Mouse (Mus musculus): Measurements from ENCODE around the gene Mapk1ip1l. TPM values are rescaled to one million over a fixed set of nuclear protein-coding genes. Genes with fewer than 3 reads are reported as not detected.

Mapk1ip1l gene
- total RNA-seq (2017) = 48.9 to 87.0 TPM (median 54.2 TPM) in 3 replicates

GRCm38 (mm10) chr14:47297785-47298407 is at the start of gene Mapk1ip1l:
Mapk1ip1l (plus strand) TSS chr14:47298266.
- peak; percentile 95 for ATAC-seq (replicated peaks; ENCODE audit: insufficient number of reproducible peaks, low FRiP score, low TSS enrichment, poor library complexity, severe bottlenecking)

GRCm38 (mm10) chr14:47249839-47250238 is 48.2 kb upstream of the Mapk1ip1l start:
- ATAC-seq (replicated peaks; ENCODE audit: insufficient number of reproducible peaks, low FRiP score, low TSS enrichment, poor library complexity, severe bottlenecking) = no peak

GRCm38 (mm10) chr14:47264866-47265265 is 33.2 kb upstream of the Mapk1ip1l start:
- ATAC-seq (replicated peaks; ENCODE audit: insufficient number of reproducible peaks, low FRiP score, low TSS enrichment, poor library complexity, severe bottlenecking) = no peak

GRCm38 (mm10) chr14:47265829-47266228 is 32.2 kb upstream of the Mapk1ip1l start:
- no peak for ATAC-seq (replicated peaks; ENCODE audit: insufficient number of reproducible peaks, low FRiP score, low TSS enrichment, poor library complexity, severe bottlenecking)

- ATAC-seq (replicated peaks; ENCODE audit: insufficient number of reproducible peaks, low FRiP score, low TSS enrichment, poor library complexity, severe bottlenecking) = no peak
These were observed 29.0 kb upstream of the Mapk1ip1l start for GRCm38 (mm10) chr14:47269056-47269455.

GRCm38 (mm10) chr14:47269706-47270105 is 28.4 kb upstream of the Mapk1ip1l start:
- ATAC-seq (replicated peaks; ENCODE audit: insufficient number of reproducible peaks, low FRiP score, low TSS enrichment, poor library complexity, severe bottlenecking) = no peak

GRCm38 (mm10) chr14:47273751-47274150 is 24.3 kb upstream of the Mapk1ip1l start:
- no peak for ATAC-seq (replicated peaks; ENCODE audit: insufficient number of reproducible peaks, low FRiP score, low TSS enrichment, poor library complexity, severe bottlenecking)

- ATAC-seq (replicated peaks; ENCODE audit: insufficient number of reproducible peaks, low FRiP score, low TSS enrichment, poor library complexity, severe bottlenecking) = no peak
These were observed 22.6 kb upstream of the Mapk1ip1l start for GRCm38 (mm10) chr14:47275417-47275816.

- ATAC-seq (replicated peaks; ENCODE audit: insufficient number of reproducible peaks, low FRiP score, low TSS enrichment, poor library complexity, severe bottlenecking) = peak; percentile 72
These were observed 21.9 kb upstream of the Mapk1ip1l start for GRCm38 (mm10) chr14:47276036-47276603.

- peak; percentile 73 for ATAC-seq (replicated peaks; ENCODE audit: insufficient number of reproducible peaks, low FRiP score, low TSS enrichment, poor library complexity, severe bottlenecking)
These were observed 21.3 kb upstream of the Mapk1ip1l start, which contains the start of the genes Wdhd1 and Socs4 for GRCm38 (mm10) chr14:47276637-47277393. Wdhd1 (minus strand) TSS chr14:47276857. Socs4 (plus strand) TSS chr14:47276931.

GRCm38 (mm10) chr14:47279058-47279457 is 19.0 kb upstream of the Mapk1ip1l start:
- ATAC-seq (replicated peaks; ENCODE audit: insufficient number of reproducible peaks, low FRiP score, low TSS enrichment, poor library complexity, severe bottlenecking) = no peak

- no peak for ATAC-seq (replicated peaks; ENCODE audit: insufficient number of reproducible peaks, low FRiP score, low TSS enrichment, poor library complexity, severe bottlenecking)
These were observed 16.5 kb upstream of the Mapk1ip1l start for GRCm38 (mm10) chr14:47281535-47281934.

GRCm38 (mm10) chr14:47283568-47283967 is 14.5 kb upstream of the Mapk1ip1l start:
- no peak for ATAC-seq (replicated peaks; ENCODE audit: insufficient number of reproducible peaks, low FRiP score, low TSS enrichment, poor library complexity, severe bottlenecking)

GRCm38 (mm10) chr14:47285271-47285670 is 12.8 kb upstream of the Mapk1ip1l start:
- peak; percentile 71 for ATAC-seq (replicated peaks; ENCODE audit: insufficient number of reproducible peaks, low FRiP score, low TSS enrichment, poor library complexity, severe bottlenecking)

GRCm38 (mm10) chr14:47286215-47286614 is 11.9 kb upstream of the Mapk1ip1l start:
- no peak for ATAC-seq (replicated peaks; ENCODE audit: insufficient number of reproducible peaks, low FRiP score, low TSS enrichment, poor library complexity, severe bottlenecking)

- ATAC-seq (replicated peaks; ENCODE audit: insufficient number of reproducible peaks, low FRiP score, low TSS enrichment, poor library complexity, severe bottlenecking) = no peak
These were observed 11.0 kb upstream of the Mapk1ip1l start for GRCm38 (mm10) chr14:47287021-47287420.

GRCm38 (mm10) chr14:47291772-47292171 is 6.3 kb upstream of the Mapk1ip1l start:
- ATAC-seq (replicated peaks; ENCODE audit: insufficient number of reproducible peaks, low FRiP score, low TSS enrichment, poor library complexity, severe bottlenecking) = no peak

GRCm38 (mm10) chr14:47294136-47294535 is 3.9 kb upstream of the Mapk1ip1l start:
- no peak for ATAC-seq (replicated peaks; ENCODE audit: insufficient number of reproducible peaks, low FRiP score, low TSS enrichment, poor library complexity, severe bottlenecking)

GRCm38 (mm10) chr14:47296232-47296631 is 1.8 kb upstream of the Mapk1ip1l start:
- no peak for ATAC-seq (replicated peaks; ENCODE audit: insufficient number of reproducible peaks, low FRiP score, low TSS enrichment, poor library complexity, severe bottlenecking)

- no peak for ATAC-seq (replicated peaks; ENCODE audit: insufficient number of reproducible peaks, low FRiP score, low TSS enrichment, poor library complexity, severe bottlenecking)
These were observed 334 bp downstream of the Mapk1ip1l start for GRCm38 (mm10) chr14:47298408-47298792.

All from monocyte, adult 5-6 weeks (primary cell).